Mouse (Mus musculus) cortical plate, adult 2 months (tissue): Measurements from ENCODE around the gene Cxcr3. TPM values are rescaled to one million over a fixed set of nuclear protein-coding genes. Genes with fewer than 3 reads are reported as not detected.

Experiments
- H3K27ac ChIP-seq: fragments of 200-500 bp; 2 replicates; pipeline ENCODE4 v1.5.1; 2012; ENCODE audit warnings: low read length, control low read depth, inconsistent platforms; ENCODE audit not compliant: insufficient read depth
- H3K4me1 ChIP-seq: fragments of 200-500 bp; 2 replicates; pipeline ENCODE4 v1.6.1; 2011; ENCODE audit warnings: low read length; ENCODE audit not compliant: control insufficient read depth, insufficient read depth
- H3K4me3 ChIP-seq: fragments of 200-500 bp; 2 replicates; pipeline ENCODE4 v1.5.1; 2011; ENCODE audit warnings: mild to moderate bottlenecking, low read length, control low read depth; ENCODE audit not compliant: insufficient read depth
- CTCF ChIP-seq: fragments of 200-500 bp; IDR thresholded peaks from 2 replicates; pipeline ENCODE4 v1.5.1; 2011; ENCODE audit warnings: mild to moderate bottlenecking, control low read depth, low read length; ENCODE audit not compliant: insufficient read depth; ENCODE audit errors: extremely low read depth
- POLR2A ChIP-seq: fragments of 200-500 bp; IDR thresholded peaks from 2 replicates; pipeline ENCODE4 v1.6.1; 2011; ENCODE audit warnings: mild to moderate bottlenecking, low read length, control low read depth; ENCODE audit not compliant: insufficient read depth; ENCODE audit errors: extremely low read depth
- polyA plus RNA-seq: library from polyadenylated mRNA; depleted of rRNA; stranded (reverse); fragments of >200 nt; gene quantifications from 2 replicates; pipeline ENCODE4 v1.2.3, GENCODE M21; 2012; rRNA removed

Cxcr3 gene
- 0.13 TPM in 2 replicates for polyA plus RNA-seq

- TF ChIP-seq POLR2A (no peak), CTCF (no peak)
- H3K4me1 ChIP-seq, result no peaks in the 10 kb centered on the region
- H3K27ac ChIP-seq, result no peak within 1 kb of the TSS
- no peak within 1 kb of the TSS for H3K4me3 ChIP-seq
These were observed at the start of gene Cxcr3 for GRCm38 (mm10) chrX:101733828-101734319. Gene Cxcr3, minus strand, starts transcription at chrX:101734269.

GRCm38 (mm10) chrX:101772035-101772434 is 38.0 kb upstream of the Cxcr3 start:
- Histone ChIP-seq H3K4me1 (no peaks in the 10 kb centered on the region), H3K27ac (no peak overlapping the region), H3K4me3 (no peak overlapping the region)
- TF ChIP-seq POLR2A (no peak), CTCF (peak; percentile 76)

- TF ChIP-seq CTCF, result no peak
- no peak for TF ChIP-seq POLR2A
- H3K4me3 ChIP-seq, result no peak overlapping the region
- H3K27ac ChIP-seq, result no peak overlapping the region
- no peaks in the 10 kb centered on the region for H3K4me1 ChIP-seq
These were observed 36.2 kb upstream of the Cxcr3 start for GRCm38 (mm10) chrX:101770307-101770706.

GRCm38 (mm10) chrX:101769478-101769877 is 35.4 kb upstream of the Cxcr3 start:
- no peak for TF ChIP-seq CTCF
- no peak for TF ChIP-seq POLR2A
- Histone ChIP-seq H3K27ac (no peak overlapping the region), H3K4me1 (no peaks in the 10 kb centered on the region), H3K4me3 (no peak overlapping the region)

GRCm38 (mm10) chrX:101767280-101767679 is 33.2 kb upstream of the Cxcr3 start:
- TF ChIP-seq CTCF (no peak), POLR2A (no peak)
- Histone ChIP-seq H3K27ac (no peak overlapping the region), H3K4me1 (no peaks in the 10 kb centered on the region), H3K4me3 (no peak overlapping the region)

- Histone ChIP-seq H3K27ac (no peak overlapping the region), H3K4me1 (peaks cover 1% of the 10 kb centered on the region), H3K4me3 (no peak overlapping the region)
- TF ChIP-seq CTCF, result no peak
- no peak for TF ChIP-seq POLR2A
These were observed 31.0 kb upstream of the Cxcr3 start for GRCm38 (mm10) chrX:101765111-101765510.

GRCm38 (mm10) chrX:101764621-101765020 is 30.6 kb upstream of the Cxcr3 start:
- H3K27ac ChIP-seq, result no peak overlapping the region
- H3K4me1 ChIP-seq, result peaks cover 1% of the 10 kb centered on the region
- no peak for TF ChIP-seq POLR2A
- TF ChIP-seq CTCF, result no peak
- no peak overlapping the region for H3K4me3 ChIP-seq

GRCm38 (mm10) chrX:101754478-101754877 is 20.4 kb upstream of the Cxcr3 start:
- TF ChIP-seq POLR2A (no peak), CTCF (no peak)
- H3K27ac ChIP-seq, result no peak overlapping the region
- no peaks in the 10 kb centered on the region for H3K4me1 ChIP-seq
- H3K4me3 ChIP-seq, result no peak overlapping the region

- H3K4me3 ChIP-seq, result no peak overlapping the region
- no peaks in the 10 kb centered on the region for H3K4me1 ChIP-seq
- H3K27ac ChIP-seq, result no peak overlapping the region
- TF ChIP-seq POLR2A, result no peak
- TF ChIP-seq CTCF, result no peak
These were observed 16.1 kb upstream of the Cxcr3 start for GRCm38 (mm10) chrX:101750144-101750543.

- no peak overlapping the region for H3K27ac ChIP-seq
- TF ChIP-seq POLR2A (no peak), CTCF (no peak)
- no peaks in the 10 kb centered on the region for H3K4me1 ChIP-seq
- no peak overlapping the region for H3K4me3 ChIP-seq
These were observed 7.0 kb upstream of the Cxcr3 start for GRCm38 (mm10) chrX:101741064-101741433.

- Histone ChIP-seq H3K27ac (0 out of 2 replicates have a peak overlapping the region, but pooled peaks have one; percentile 25), H3K4me3 (no peak overlapping the region), H3K4me1 (no peaks in the 10 kb centered on the region)
- TF ChIP-seq POLR2A (no peak), CTCF (no peak)
These were observed 6.4 kb upstream of the Cxcr3 start for GRCm38 (mm10) chrX:101740335-101741063.
